Comparison of ENCODE assay signal across 39 mouse cellular contexts in genomic region chr2:35420681-35421080, GRCm38 (mm10). TPM values are rescaled to one million over a fixed set of nuclear protein-coding genes. Genes with fewer than 3 reads are reported as not detected.
A peak's percentile ranks its signal among the peaks of the same experiment; 100 is the strongest.
DNase-seq lines count a peak whose midpoint lies in the region; ATAC-seq lines count a peak whose summit lies in the region.
"Had no signal": no experiment of that assay in that cellular context is flagged by ENCODE, and none has a peak within 500 bp of the region (broad histone marks: within the 10 kb centered on the region; RNA-seq: fewer than 3 reads in every experiment).

No protein-coding gene starts in this region.

- H3K27ac ChIP-seq in midbrain, embryonic 11.5 days (ENCODE audit: low read depth, low read length), result no peak overlapping the region
- no peak overlapping the region for H3K27ac ChIP-seq in midbrain, embryonic 10.5 days (replicated peaks)
- H3K27ac ChIP-seq in liver, embryonic 13.5 days, result peak overlapping the region; percentile 88
- H3K27ac ChIP-seq: hindbrain, embryonic 12.5 days; hindbrain, postnatal 0 days; intestine, embryonic 15.5 days; limb, embryonic 12.5 days; midbrain, embryonic 13.5 days; neural tube, embryonic 13.5 days had no signal

- 85% methylated on average over 1 of the region's 1 CpGs for WGBS in midbrain, embryonic 11.5 days
- 85% methylated on average over 1 of the region's 1 CpGs for WGBS in midbrain, embryonic 10.5 days
- WGBS in liver, embryonic 13.5 days (ENCODE audit: insufficient replicate concordance), result 26% methylated on average over 1 of the region's 1 CpGs

- ATAC-seq in midbrain, embryonic 11.5 days (ENCODE audit: low FRiP score), result no peak
- ATAC-seq in liver, embryonic 13.5 days (ENCODE audit: low read depth), result peak; percentile 60
- ATAC-seq in megakaryocyte progenitor cell, adult 5-6 weeks (replicated peaks; ENCODE audit: poor library complexity), result peak; percentile 42
- ATAC-seq: forebrain, postnatal 0 days; hindbrain, postnatal 0 days; intestine, embryonic 15.5 days; midbrain, embryonic 13.5 days had no signal

- intact Hi-C loops in left cerebral cortex, postnatal 10 days (cut with DNase I), result no loop called here

- H3K9me3 ChIP-seq in midbrain, embryonic 11.5 days (ENCODE audit: control insufficient read depth, low read length), result no peaks in the 10 kb centered on the region
- no peaks in the 10 kb centered on the region; the same call in 1 of the 2 replicates for H3K9me3 ChIP-seq in midbrain, embryonic 10.5 days (replicated peaks)
- no peaks in the 10 kb centered on the region for H3K9me3 ChIP-seq in liver, embryonic 13.5 days (replicated peaks)
- H3K9me3 ChIP-seq: hindbrain, embryonic 12.5 days; intestine, embryonic 15.5 days; neural tube, embryonic 13.5 days had no signal

- no peak overlapping the region for H3K9ac ChIP-seq in midbrain, embryonic 11.5 days (ENCODE audit: low read length)
- peak overlapping the region; percentile 39; the same call in 1 of the 2 replicates for H3K9ac ChIP-seq in liver, embryonic 13.5 days
- H3K9ac ChIP-seq: forebrain, postnatal 0 days; hindbrain, embryonic 12.5 days; intestine, embryonic 15.5 days; limb, embryonic 12.5 days; midbrain, embryonic 13.5 days; neural tube, embryonic 13.5 days had no signal

- peak; percentile 41 for DNase-seq in midbrain, embryonic 11.5 days (ENCODE audit: low spot score, missing footprints)
- DNase-seq in midbrain, embryonic 10.5 days (ENCODE audit: low spot score), result no peak
- peak; percentile 78 for DNase-seq in c-Kit-positive CD71-positive TER-119-positive erythroid progenitor cells, embryonic 14.5 days (ENCODE audit: low spot score)
- DNase-seq in liver, embryonic 13.5 days, result peak; percentile 43
- DNase-seq in left cerebral cortex, postnatal 10 days (ENCODE audit: extremely low spot score in 1 of 2, low spot score in 2 of 2), result no peak
- DNase-seq in layer of hippocampus, postnatal 36 days, result no peak
- no peak for DNase-seq in heart, adult 9 months (ENCODE audit: low spot score in 2 of 2)
- DNase-seq: adrenal gland, postnatal 36 days; cerebellum, adult 11 months; cerebellum, adult 9-10 months; cerebellum, postnatal 36 days; forebrain, postnatal 0 days; kidney, adult 8-10 months; kidney, postnatal 10 days; layer of hippocampus, adult 9-11 months; lung, adult 18-20 months; lung, postnatal 10 days; right cerebral cortex, postnatal 25 days; thymus, adult 2 months; thymus, postnatal 36 days had no signal

- no peak overlapping the region for H3K4me3 ChIP-seq in midbrain, embryonic 11.5 days (ENCODE audit: low read depth, low read length)
- H3K4me3 ChIP-seq in midbrain, embryonic 10.5 days, result no peak overlapping the region
- no peak overlapping the region for H3K4me3 ChIP-seq in liver, embryonic 13.5 days (replicated peaks)
- H3K4me3 ChIP-seq: hindbrain, embryonic 12.5 days; intestine, embryonic 15.5 days; limb, embryonic 12.5 days; midbrain, embryonic 13.5 days; neural tube, embryonic 13.5 days had no signal

- no peaks in the 10 kb centered on the region for H3K4me1 ChIP-seq in midbrain, embryonic 11.5 days (ENCODE audit: control insufficient read depth, insufficient read depth, low read length)
- no peaks in the 10 kb centered on the region for H3K4me1 ChIP-seq in midbrain, embryonic 10.5 days
- H3K4me1 ChIP-seq in liver, embryonic 13.5 days (replicated peaks), result peaks cover 85% of the 10 kb centered on the region
- H3K4me1 ChIP-seq: hindbrain, embryonic 12.5 days; intestine, embryonic 15.5 days; limb, embryonic 12.5 days; midbrain, embryonic 13.5 days; neural tube, embryonic 13.5 days had no signal

- H3K27me3 ChIP-seq in midbrain, embryonic 11.5 days (ENCODE audit: control insufficient read depth, insufficient read depth, low read length), result no peaks in the 10 kb centered on the region
- H3K27me3 ChIP-seq in midbrain, embryonic 10.5 days (ENCODE audit: low read depth, poor library complexity, severe bottlenecking), result no peaks in the 10 kb centered on the region
- no peaks in the 10 kb centered on the region for H3K27me3 ChIP-seq in liver, embryonic 13.5 days
- H3K27me3 ChIP-seq: hindbrain, embryonic 12.5 days; intestine, embryonic 15.5 days; limb, embryonic 12.5 days; midbrain, embryonic 13.5 days; neural tube, embryonic 13.5 days had no signal

- no peaks in the 10 kb centered on the region for H3K36me3 ChIP-seq in midbrain, embryonic 11.5 days (ENCODE audit: control insufficient read depth, insufficient read depth, low read length)
- H3K36me3 ChIP-seq in midbrain, embryonic 10.5 days, result peaks cover 5% of the 10 kb centered on the region; the same call in 1 of the 2 replicates
- peaks cover 43% of the 10 kb centered on the region for H3K36me3 ChIP-seq in liver, embryonic 13.5 days
- H3K36me3 ChIP-seq: hindbrain, embryonic 12.5 days; midbrain, embryonic 13.5 days had no signal

- H3K4me2 ChIP-seq in midbrain, embryonic 11.5 days, result no peak overlapping the region
- H3K4me2 ChIP-seq in liver, embryonic 13.5 days, result peak overlapping the region; percentile 35; the same call in 1 of the 2 replicates
- H3K4me2 ChIP-seq: hindbrain, embryonic 12.5 days; intestine, embryonic 15.5 days; limb, embryonic 12.5 days; midbrain, embryonic 13.5 days; neural tube, embryonic 13.5 days had no signal

RNA-seq across cellular contexts. Expression of gene 4930402F06Rik, which starts 23.7 kb away (rescaled TPM):
- not detected in 2 replicates for polyA plus RNA-seq in midbrain, embryonic 11.5 days (2014; fragmentation: Nextera tagmentation; extraction: Ambion mirVana)
- not detected in 2 replicates for polyA plus RNA-seq in midbrain, embryonic 10.5 days (2016; fragmentation: Nextera tagmentation; extraction: Ambion mirVana)
- not detected in 2 replicates for polyA plus RNA-seq in liver, embryonic 13.5 days (2015; fragmentation: Nextera tagmentation; extraction: Ambion mirVana)
- total RNA-seq in megakaryocyte progenitor cell, adult 5-6 weeks (2015), result not detected in 2 replicates
- not detected in 2 replicates for total RNA-seq in megakaryocyte progenitor cell, adult 5-6 weeks (2017)
- not detected for total RNA-seq in left cerebral cortex, postnatal 10 days (2021)
- not detected for total RNA-seq in layer of hippocampus, postnatal 36 days (2021)
- total RNA-seq: adrenal gland, adult 18-20 months; adrenal gland, postnatal 36 days; forebrain, postnatal 0 days; gastrocnemius, adult 8-10 months; gastrocnemius, postnatal 4 days; heart, adult 8-10 months; heart, postnatal 25 days; hindbrain, postnatal 0 days; left cerebral cortex, adult 18-20 months; left cerebral cortex, postnatal 25 days had no signal
- polyA plus RNA-seq: brain, embryonic 14.5 days; embryonic facial prominence, embryonic 11.5 days; forebrain, embryonic 11.5 days; forebrain, postnatal 0 days; heart, embryonic 14.5 days; hindbrain, embryonic 12.5 days; hindbrain, postnatal 0 days; intestine, embryonic 15.5 days; limb, embryonic 12.5 days; midbrain, embryonic 13.5 days; neural tube, embryonic 13.5 days; stomach, embryonic 16.5 days; thymus, adult 2 months had no signal

RNA-seq across cellular contexts. Expression of gene Ggta1, which starts 42.4 kb away (rescaled TPM):
- polyA plus RNA-seq in midbrain, embryonic 11.5 days (2014; fragmentation: Nextera tagmentation; extraction: Ambion mirVana), result 6.3 TPM in 2 replicates
- 5.0 and 6.0 TPM in 2 replicates for polyA plus RNA-seq in midbrain, embryonic 10.5 days (2016; fragmentation: Nextera tagmentation; extraction: Ambion mirVana)
- 7.8 and 9.4 TPM in 2 replicates for polyA plus RNA-seq in liver, embryonic 13.5 days (2015; fragmentation: Nextera tagmentation; extraction: Ambion mirVana)
- 50.8 and 54.4 TPM in 2 replicates for total RNA-seq in megakaryocyte progenitor cell, adult 5-6 weeks (2015)
- total RNA-seq in megakaryocyte progenitor cell, adult 5-6 weeks (2017), result 72.0 and 77.3 TPM in 2 replicates
- 1 to 10 TPM; 3.7 to 4.2 TPM for total RNA-seq in left cerebral cortex, postnatal 10 days (2021)
- total RNA-seq in layer of hippocampus, postnatal 36 days (2021), result 1 to 10 TPM; 1.7 to 2.6 TPM

RNA-seq across cellular contexts. Expression of gene 4930568D16Rik, which starts 53.2 kb away (rescaled TPM):
- polyA plus RNA-seq in midbrain, embryonic 11.5 days (2014; fragmentation: Nextera tagmentation; extraction: Ambion mirVana), result not detected in 2 replicates
- not detected in 2 replicates for polyA plus RNA-seq in midbrain, embryonic 10.5 days (2016; fragmentation: Nextera tagmentation; extraction: Ambion mirVana)
- not detected in 2 replicates for polyA plus RNA-seq in liver, embryonic 13.5 days (2015; fragmentation: Nextera tagmentation; extraction: Ambion mirVana)
- total RNA-seq in megakaryocyte progenitor cell, adult 5-6 weeks (2015), result not detected in 2 replicates
- total RNA-seq in megakaryocyte progenitor cell, adult 5-6 weeks (2017), result not detected in 2 replicates
- not detected for total RNA-seq in left cerebral cortex, postnatal 10 days (2021)
- not detected for total RNA-seq in layer of hippocampus, postnatal 36 days (2021)
- total RNA-seq: adrenal gland, adult 18-20 months; adrenal gland, postnatal 36 days; forebrain, postnatal 0 days; gastrocnemius, adult 8-10 months; gastrocnemius, postnatal 4 days; heart, adult 8-10 months; heart, postnatal 25 days; hindbrain, postnatal 0 days; left cerebral cortex, adult 18-20 months; left cerebral cortex, postnatal 25 days had no signal
- polyA plus RNA-seq: brain, embryonic 14.5 days; embryonic facial prominence, embryonic 11.5 days; forebrain, embryonic 11.5 days; forebrain, postnatal 0 days; heart, embryonic 14.5 days; hindbrain, embryonic 12.5 days; hindbrain, postnatal 0 days; intestine, embryonic 15.5 days; limb, embryonic 12.5 days; midbrain, embryonic 13.5 days; neural tube, embryonic 13.5 days; stomach, embryonic 16.5 days; thymus, adult 2 months had no signal

Comparison
In these comparisons a context has a peak if more than half of its experiments do, and no peak if none do; other contexts are left out.
1. DNase-seq: peak in midbrain, embryonic 11.5 days (single experiment), c-Kit-positive CD71-positive TER-119-positive erythroid progenitor cells, embryonic 14.5 days (single experiment) and liver, embryonic 13.5 days (single experiment); none in midbrain, embryonic 10.5 days (single experiment), left cerebral cortex, postnatal 10 days (0 of 2), layer of hippocampus, postnatal 36 days (0 of 2) and heart, adult 9 months (0 of 2).
2. RNA of gene Ggta1, which starts 42.4 kb away (total RNA-seq): 50.8 to 77.3 TPM in megakaryocyte progenitor cell, adult 5-6 weeks; 3.7 to 4.2 TPM in left cerebral cortex, postnatal 10 days and 1.7 to 2.6 TPM in layer of hippocampus, postnatal 36 days; every median in the first group is over 4 times any median in the second.